In genomic region chr6:129095166-129095565, GRCm38 (mm10) we compare ENCODE assay signal across 10 mouse cellular contexts. TPM values are rescaled to one million over a fixed set of nuclear protein-coding genes. Genes with fewer than 3 reads are reported as not detected.
DNase-seq lines count a peak whose midpoint lies in the region; ATAC-seq lines count a peak whose summit lies in the region.
"Had no signal": no experiment of that assay in that cellular context is flagged by ENCODE, and none has a peak within 500 bp of the region (broad histone marks: within the 10 kb centered on the region; RNA-seq: fewer than 3 reads in every experiment).

No protein-coding gene starts in this region.

- peak; percentile 68 for DNase-seq in gastrocnemius, adult 18-20 months (ENCODE audit: low spot score)
- DNase-seq in gastrocnemius, postnatal 10 days, result no peak
- DNase-seq in spleen, postnatal 36 days (ENCODE audit: low spot score in 2 of 2), result peak; percentile 21
- DNase-seq in spleen, postnatal 14 days (ENCODE audit: low spot score in 2 of 2), result no peak
- peak; percentile 36 for DNase-seq in kidney, adult 18-20 months
- DNase-seq in lung, postnatal 14 days, result peak; percentile 37
- no peak for DNase-seq in right cerebral cortex, postnatal 10 days (ENCODE audit: low spot score in 2 of 2)

- peak; percentile 70; the same call in 1 of the 2 replicates for ATAC-seq in erythroblast, adult 5-6 weeks (replicated peaks; ENCODE audit: low FRiP score, poor library complexity, severe bottlenecking)

RNA-seq across cellular contexts. Expression of gene Clec2e, which starts 5.5 kb away (rescaled TPM):
- under 1 TPM; 0.31 to 0.59 TPM for total RNA-seq in gastrocnemius, adult 18-20 months (2021)
- total RNA-seq in gastrocnemius, postnatal 10 days (2021), result under 1 TPM; 0.47 to 0.92 TPM
- total RNA-seq in erythroblast, adult 5-6 weeks (2015; ENCODE audit: low replicate concordance), result not detected in 2 replicates
- total RNA-seq in erythroblast, adult 5-6 weeks (2017; ENCODE audit: low replicate concordance), result not detected in 2 replicates
- total RNA-seq: adrenal gland, postnatal 36 days; layer of hippocampus, adult 8-10 months had no signal

RNA-seq across cellular contexts. Expression of gene Klrb1f, which starts 49.5 kb away (rescaled TPM):
- total RNA-seq in gastrocnemius, adult 18-20 months (2021), result not detected
- not detected for total RNA-seq in gastrocnemius, postnatal 10 days (2021)
- 5.2 and 12.3 TPM in 2 replicates for total RNA-seq in erythroblast, adult 5-6 weeks (2015; ENCODE audit: low replicate concordance)
- total RNA-seq in erythroblast, adult 5-6 weeks (2017; ENCODE audit: low replicate concordance), result 0.84 and 2.5 TPM in 2 replicates
- total RNA-seq: adrenal gland, postnatal 36 days; layer of hippocampus, adult 8-10 months had no signal

Comparison
In these comparisons a context has a peak if more than half of its experiments do, and no peak if none do; other contexts are left out.
1. DNase-seq: peak in gastrocnemius, adult 18-20 months (single experiment), spleen, postnatal 36 days (2 of 2), kidney, adult 18-20 months (single experiment) and lung, postnatal 14 days (single experiment); none in gastrocnemius, postnatal 10 days (single experiment), spleen, postnatal 14 days (0 of 2) and right cerebral cortex, postnatal 10 days (0 of 2).